Mouse (Mus musculus): Measurements from ENCODE around the gene Mfsd11.

GRCm38 (mm10) chr11:116832172-116832685 is 20.0 kb upstream of the Mfsd11 start:
- TF ChIP-seq POLR2A (IDR thresholded peaks at IDR 0.05; ENCODE audit: borderline replicate concordance, control insufficient read depth, low read depth, low read length) (no peak), CTCF (IDR thresholded peaks at IDR 0.05; ENCODE audit: control insufficient read depth, insufficient read depth, low read length) (no peak)
